Mouse (Mus musculus) liver, postnatal 0 days (tissue): ENCODE data around the gene Oxnad1. TPM values are rescaled to one million over a fixed set of nuclear protein-coding genes. Genes with fewer than 3 reads are reported as not detected.

Experiments
- ATAC-seq: fragments of 200-750 bp; cut with Nextera tagmentation; 2 replicates; pipeline ENCODE4 v1.8.0; 2017; ENCODE audit warnings: mild to moderate bottlenecking, moderate library complexity
- DNase-seq: peaks from one replicate; pipeline ENCODE4 v3.0.0-alpha.2; 2016
- H3K27ac ChIP-seq: fragments of 300-500 bp; sonication (generic); 2 replicates; pipeline ENCODE4 v1.5.1; 2014; ENCODE audit warnings: antibody characterized with exemption, moderate library complexity, mild to moderate bottlenecking, low read depth
- H3K27me3 ChIP-seq: fragments of 300-500 bp; sonication (generic); 2 replicates; pipeline ENCODE4 v1.6.1; 2014; ENCODE audit warnings: low read length, control low read depth, mixed read lengths; ENCODE audit not compliant: insufficient read depth
- H3K36me3 ChIP-seq: fragments of 300-500 bp; sonication (generic); replicated peaks from 2 replicates; pipeline ENCODE4 v1.6.1; 2014; ENCODE audit warnings: mild to moderate bottlenecking, control low read depth, low read length, moderate library complexity, mixed read lengths; ENCODE audit not compliant: insufficient read depth
- H3K4me1 ChIP-seq: fragments of 300-500 bp; sonication (generic); 2 replicates; pipeline ENCODE4 v1.6.1; 2014; ENCODE audit warnings: antibody characterized with exemption, mild to moderate bottlenecking, control low read depth; ENCODE audit not compliant: insufficient read depth
- H3K4me2 ChIP-seq: fragments of 300-500 bp; sonication (generic); 2 replicates; pipeline ENCODE4 v1.6.1; 2014; ENCODE audit warnings: low read depth, mild to moderate bottlenecking, low read length, moderate library complexity, mixed read lengths
- H3K4me3 ChIP-seq: fragments of 300-500 bp; sonication (generic); 2 replicates; pipeline ENCODE4 v1.5.1; 2014; ENCODE audit warnings: low read depth, low read length
- H3K9ac ChIP-seq: fragments of 300-500 bp; sonication (generic); replicated peaks from 2 replicates; pipeline ENCODE4 v1.6.1; 2014; ENCODE audit warnings: mild to moderate bottlenecking, moderate library complexity
- H3K9me3 ChIP-seq: fragments of 300-500 bp; sonication (generic); 2 replicates; pipeline ENCODE4 v1.6.1; 2016; ENCODE audit warnings: mild to moderate bottlenecking, control low read depth, low read length, mixed read lengths
- CTCF ChIP-seq: sonication (generic); IDR thresholded peaks from 2 replicates; pipeline ENCODE4 v1.5.1; 2016; ENCODE audit warnings: antibody characterized with exemption, low read depth
- EP300 ChIP-seq: IDR thresholded peaks from 2 replicates; pipeline ENCODE4 v1.6.1; 2016; ENCODE audit warnings: antibody characterized with exemption, low read depth, mild to moderate bottlenecking
- WGBS: fragments of 180-500 bp; shearing (Covaris S2); extraction: QIAGEN DNeasy Blood & Tissue Kit; methylation state at CpG from one replicate; pipeline ENCODE4 v1.1.7; 2014; ENCODE audit not compliant: insufficient replicate concordance; 5-methylcytosine and 5-hydroxymethylcytosine counted together
- polyA plus RNA-seq: library from polyadenylated mRNA; unstranded; fragments of >200 nt; fragmentation: Nextera tagmentation; extraction: Ambion mirVana; gene quantifications from 2 replicates; pipeline ENCODE4 v1.2.1, GENCODE M21; 2015

Gene Oxnad1
- polyA plus RNA-seq, 1 experiment from 2014 or later, result 13.5 TPM

GRCm38 (mm10) chr14:32073211-32073685, 11.9 kb upstream of the Oxnad1 start:
- no peak for ATAC-seq
- WGBS, result 33% methylated on average over 8 of the region's 8 CpGs
- TF ChIP-seq CTCF (no peak), EP300 (no peak)
- Histone ChIP-seq H3K4me2 (no peak overlapping the region), H3K9me3 (no peaks in the 10 kb centered on the region), H3K36me3 (no peaks in the 10 kb centered on the region), H3K9ac (no peak overlapping the region), H3K27me3 (no peaks in the 10 kb centered on the region), H3K4me1 (no peaks in the 10 kb centered on the region), H3K27ac (no peak overlapping the region), H3K4me3 (no peak overlapping the region)
- DNase-seq, result no peak

GRCm38 (mm10) chr14:32073901-32074300, 11.3 kb upstream of the Oxnad1 start:
- DNase-seq (no peak), ATAC-seq (no peak; the same call in 1 of the 2 replicates)
- H3K4me3 ChIP-seq, result no peak overlapping the region
- H3K27ac ChIP-seq, result no peak overlapping the region
- 49% methylated on average over 7 of the region's 7 CpGs for WGBS
- no peaks in the 10 kb centered on the region for H3K9me3 ChIP-seq
- no peaks in the 10 kb centered on the region for H3K4me1 ChIP-seq
- no peak for TF ChIP-seq EP300
- no peak for TF ChIP-seq CTCF
- H3K36me3 ChIP-seq, result no peaks in the 10 kb centered on the region
- no peaks in the 10 kb centered on the region for H3K27me3 ChIP-seq
- no peak overlapping the region for H3K4me2 ChIP-seq
- no peak overlapping the region for H3K9ac ChIP-seq

- Histone ChIP-seq H3K9ac (no peak overlapping the region), H3K27ac (no peak overlapping the region), H3K4me1 (no peaks in the 10 kb centered on the region), H3K9me3 (no peaks in the 10 kb centered on the region), H3K4me2 (no peak overlapping the region), H3K4me3 (no peak overlapping the region), H3K36me3 (peaks cover 6% of the 10 kb centered on the region), H3K27me3 (no peaks in the 10 kb centered on the region)
- ATAC-seq (peak; percentile 75), DNase-seq (peak; percentile 85)
- TF ChIP-seq EP300 (no peak), CTCF (peak; percentile 98)
- WGBS, result 49% methylated on average over 8 of the region's 8 CpGs
These were observed 8.1 kb upstream of the Oxnad1 start for GRCm38 (mm10) chr14:32076896-32077575.

- DNase-seq (no peak), ATAC-seq (no peak)
- H3K4me3 ChIP-seq, result no peak overlapping the region
- no peak overlapping the region for H3K4me2 ChIP-seq
- H3K4me1 ChIP-seq, result peaks cover 10% of the 10 kb centered on the region; the same call in 1 of the 2 replicates
- H3K27me3 ChIP-seq, result no peaks in the 10 kb centered on the region
- no peak overlapping the region for H3K27ac ChIP-seq
- no peak overlapping the region for H3K9ac ChIP-seq
- no peak for TF ChIP-seq CTCF
- TF ChIP-seq EP300, result no peak
- H3K36me3 ChIP-seq, result peaks cover 16% of the 10 kb centered on the region
- whole genome bisulfite sequencing, result 87% methylated on average over 10 of the region's 10 CpGs
- no peaks in the 10 kb centered on the region for H3K9me3 ChIP-seq
These were observed 4.1 kb upstream of the Oxnad1 start for GRCm38 (mm10) chr14:32081026-32081425.

GRCm38 (mm10) chr14:32082891-32083290, 2.3 kb upstream of the Oxnad1 start:
- Histone ChIP-seq H3K9me3 (no peaks in the 10 kb centered on the region), H3K4me2 (no peak overlapping the region), H3K9ac (no peak overlapping the region), H3K36me3 (peaks cover 16% of the 10 kb centered on the region), H3K4me3 (no peak overlapping the region), H3K4me1 (peaks cover 17% of the 10 kb centered on the region), H3K27ac (no peak overlapping the region), H3K27me3 (no peaks in the 10 kb centered on the region)
- no peak for DNase-seq
- no peak for ATAC-seq
- TF ChIP-seq EP300 (no peak), CTCF (no peak)
- 88% methylated on average over 6 of the region's 6 CpGs for WGBS

- 93% methylated on average over 2 of the region's 2 CpGs for whole genome bisulfite sequencing
- no peak for DNase-seq
- Histone ChIP-seq H3K36me3 (peaks cover 16% of the 10 kb centered on the region), H3K4me2 (no peak overlapping the region), H3K27ac (no peak overlapping the region), H3K9me3 (no peaks in the 10 kb centered on the region), H3K9ac (no peak overlapping the region), H3K4me3 (no peak overlapping the region), H3K4me1 (peaks cover 17% of the 10 kb centered on the region), H3K27me3 (no peaks in the 10 kb centered on the region)
- no peak for TF ChIP-seq CTCF
- TF ChIP-seq EP300, result no peak
- ATAC-seq, result no peak
These were observed 1.7 kb upstream of the Oxnad1 start for GRCm38 (mm10) chr14:32083466-32083865.
